Mouse (Mus musculus) adrenal gland, postnatal 10 days (tissue): ENCODE data around the gene Adcy5. TPM values are rescaled to one million over a fixed set of nuclear protein-coding genes. Genes with fewer than 3 reads are reported as not detected.

Source experiments
- DNase-seq: peaks from one replicate; pipeline ENCODE4 v3.0.0; 2021; ENCODE audit warnings: mixed read lengths
- total RNA-seq, 2 experiments: library from RNA; stranded (reverse); gene quantifications; 2 replicates each; pipeline ENCODE4 v1.2.3; 2021

Gene Adcy5
- total RNA-seq, 2 experiments from 2014 or later: 6.6 to 9.0 TPM

DNA sequence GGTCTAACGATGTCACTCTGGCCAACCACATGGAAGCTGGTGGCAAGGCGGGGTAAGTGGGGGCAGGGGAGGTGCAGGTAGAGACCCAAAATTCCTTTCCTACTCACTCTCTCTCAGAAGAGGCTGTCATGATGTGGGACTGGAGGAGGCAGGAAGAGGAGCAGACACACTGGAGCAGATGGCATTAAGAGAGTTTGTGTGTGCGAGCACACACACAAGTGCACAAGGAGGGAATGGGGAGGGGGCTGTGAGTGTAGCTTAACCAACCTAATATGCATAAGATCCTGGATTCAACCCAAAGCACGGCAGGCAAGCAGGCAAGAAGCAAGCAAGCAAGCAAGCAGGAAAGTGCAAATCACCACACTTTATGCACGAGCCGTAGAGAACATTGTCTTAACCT lies 116.3 kb downstream of the Adcy5 start:
- no peak for DNase-seq

DNA sequence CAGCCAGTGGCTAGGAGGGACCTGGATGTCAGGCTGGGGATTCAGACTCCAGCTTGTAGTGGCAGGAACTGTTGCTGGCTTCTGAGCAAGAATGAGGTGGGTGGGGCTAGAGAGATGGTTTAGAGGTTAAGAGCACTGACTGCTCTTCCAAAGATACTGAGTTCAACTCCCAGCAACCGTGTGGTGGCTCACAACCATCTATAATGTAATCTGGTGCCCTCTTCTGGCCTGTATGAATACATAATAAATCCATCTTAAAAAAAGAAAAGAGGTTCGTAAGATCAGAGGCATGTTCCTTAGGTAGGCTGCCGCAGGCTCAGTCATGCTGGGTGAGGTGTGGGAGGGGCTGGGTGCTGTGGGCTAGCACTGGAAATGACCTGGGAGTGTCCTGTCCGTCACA lies 116.9 kb downstream of the Adcy5 start:
- DNase-seq: no peak

DNA sequence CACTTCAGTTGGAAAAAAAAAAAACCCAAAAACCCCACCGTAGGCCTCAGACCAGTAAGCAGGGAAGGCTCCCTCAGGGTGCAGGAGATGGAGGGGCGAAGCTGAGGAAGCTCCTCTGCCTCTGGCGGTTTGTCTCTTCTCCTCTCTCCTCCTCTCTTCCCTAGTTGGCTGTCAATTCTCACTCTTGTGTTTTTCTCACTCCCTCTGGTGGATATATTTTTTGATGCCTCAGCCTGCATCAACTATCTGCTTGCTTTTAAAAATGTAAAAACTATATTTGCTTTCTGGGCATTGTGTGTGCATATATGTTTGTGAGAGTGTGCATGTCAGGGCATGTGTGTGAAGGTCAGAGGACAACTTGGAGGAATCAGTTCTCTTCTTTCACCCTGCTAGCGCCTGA lies 117.7 kb downstream of the Adcy5 start:
- no peak for DNase-seq

DNA sequence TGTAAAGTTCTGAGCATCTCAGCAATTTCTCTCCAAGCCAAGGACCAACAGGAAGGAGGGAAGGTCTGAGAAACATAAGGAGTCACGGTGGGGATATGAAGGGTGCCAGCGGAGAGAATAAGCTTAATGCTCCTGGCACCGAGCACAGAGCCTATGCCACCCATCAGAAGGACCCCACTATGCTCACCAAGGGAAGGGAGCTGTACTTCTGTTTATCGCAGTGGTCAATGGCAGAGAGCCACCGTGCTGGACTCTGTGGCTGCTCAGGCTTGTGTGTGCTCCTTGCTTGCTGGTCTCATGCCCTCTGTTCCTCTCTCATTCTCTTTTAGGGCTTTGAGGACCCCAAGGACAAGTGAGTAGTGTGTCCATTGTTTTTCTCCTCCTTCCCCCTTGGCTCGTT lies 123.5 kb downstream of the Adcy5 start:
- DNase-seq: no peak

DNA sequence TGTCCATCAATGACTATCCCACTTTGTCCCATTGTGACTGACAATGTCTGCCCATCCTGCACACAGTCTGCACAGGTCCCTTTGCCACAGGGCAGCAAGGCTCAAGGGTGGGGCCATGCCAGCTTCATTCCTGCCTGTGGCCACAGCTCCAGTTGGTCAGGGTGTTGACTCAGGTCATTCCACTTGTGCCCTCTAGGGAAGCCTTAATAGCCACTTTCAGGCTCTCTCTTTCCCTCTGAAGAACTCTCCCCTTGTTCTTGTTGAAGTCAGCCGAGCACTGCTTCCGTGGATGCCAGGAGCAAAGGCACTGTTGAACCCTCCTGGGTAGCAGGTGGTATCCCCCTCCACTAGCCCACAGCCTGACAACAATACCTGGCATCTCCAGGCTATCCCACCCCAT lies 127.8 kb downstream of the Adcy5 start:
- DNase-seq: no peak

DNA sequence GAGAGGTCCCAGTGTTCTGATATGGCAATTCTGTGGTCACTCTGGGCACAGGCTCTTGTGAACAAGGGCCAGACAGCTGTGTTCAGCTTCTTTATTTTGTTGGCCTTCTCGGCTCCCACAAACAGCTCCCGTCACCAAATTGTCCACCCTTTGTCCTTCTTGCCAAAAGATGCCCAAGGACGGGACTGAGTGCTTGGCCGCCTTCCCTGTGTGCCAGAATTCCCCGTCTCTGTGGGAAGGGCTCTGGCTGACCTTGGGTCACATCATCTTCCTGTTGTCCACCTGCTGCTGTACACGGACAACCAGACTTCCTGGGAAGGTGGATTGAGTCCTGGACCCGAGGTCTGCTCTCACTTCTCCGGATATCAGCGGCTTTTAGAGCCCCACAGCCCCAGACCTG lies 131.1 kb downstream of the Adcy5 start:
- DNase-seq: peak; percentile 22

DNA sequence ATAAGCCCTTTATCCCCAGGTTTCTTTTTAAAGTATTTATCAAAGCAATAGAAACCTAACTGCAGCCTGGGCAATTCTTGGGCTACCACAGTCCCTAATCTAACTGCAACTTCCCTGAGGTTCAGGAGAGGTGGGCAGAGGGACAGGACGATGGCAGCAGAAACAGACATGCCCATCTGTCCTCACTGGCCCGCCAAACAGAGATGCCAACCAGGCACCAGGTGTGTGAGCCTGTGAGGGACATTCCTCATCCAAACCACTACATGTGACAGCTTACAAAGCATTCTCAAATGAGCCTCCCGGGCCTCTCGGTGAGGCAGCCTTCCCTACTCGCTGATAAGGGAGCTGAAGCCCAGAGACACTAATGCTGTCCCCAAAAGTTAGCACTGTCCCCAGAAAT lies 132.6 kb downstream of the Adcy5 start:
- no peak for DNase-seq

DNA sequence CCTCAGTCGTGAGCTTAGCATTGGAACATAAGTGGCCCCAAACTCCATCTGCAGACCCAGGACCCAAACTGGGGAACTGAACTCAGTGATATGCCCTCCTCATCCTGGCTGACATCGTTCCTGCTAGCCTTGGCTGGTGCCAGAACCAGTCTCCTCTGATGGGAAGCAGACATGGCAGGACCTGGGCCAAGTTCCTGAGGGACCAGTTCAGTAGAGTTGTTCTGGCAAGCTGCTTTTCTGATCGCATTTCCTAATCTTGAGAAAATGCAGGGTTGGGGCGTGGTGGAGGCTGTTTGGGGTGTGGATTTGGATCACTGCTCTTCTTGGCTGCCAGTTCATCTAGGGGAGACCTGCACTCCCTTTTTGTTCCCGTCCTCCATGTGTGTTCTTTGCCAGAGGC lies 143.1 kb downstream of the Adcy5 start:
- DNase-seq: peak; percentile 15

DNA sequence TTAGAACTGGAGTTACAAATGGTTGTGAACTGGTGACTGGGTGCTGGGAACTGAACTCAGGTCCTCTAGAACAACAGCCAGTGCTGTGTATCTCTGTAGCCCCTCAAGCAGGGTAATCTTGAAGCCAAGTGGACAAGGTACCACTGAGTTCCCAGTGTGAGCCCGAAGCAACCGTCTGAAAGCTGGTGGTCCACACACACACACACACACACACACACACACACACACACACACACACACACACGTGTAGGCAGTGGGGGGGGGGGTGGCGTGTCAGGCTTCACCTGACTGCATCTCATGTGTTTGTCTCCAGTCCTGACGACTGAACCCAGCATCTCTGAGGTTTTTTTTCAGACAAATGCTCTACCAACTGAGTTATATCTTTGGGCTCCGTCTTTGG lies 145.5 kb downstream of the Adcy5 start:
- DNase-seq: no peak

DNA sequence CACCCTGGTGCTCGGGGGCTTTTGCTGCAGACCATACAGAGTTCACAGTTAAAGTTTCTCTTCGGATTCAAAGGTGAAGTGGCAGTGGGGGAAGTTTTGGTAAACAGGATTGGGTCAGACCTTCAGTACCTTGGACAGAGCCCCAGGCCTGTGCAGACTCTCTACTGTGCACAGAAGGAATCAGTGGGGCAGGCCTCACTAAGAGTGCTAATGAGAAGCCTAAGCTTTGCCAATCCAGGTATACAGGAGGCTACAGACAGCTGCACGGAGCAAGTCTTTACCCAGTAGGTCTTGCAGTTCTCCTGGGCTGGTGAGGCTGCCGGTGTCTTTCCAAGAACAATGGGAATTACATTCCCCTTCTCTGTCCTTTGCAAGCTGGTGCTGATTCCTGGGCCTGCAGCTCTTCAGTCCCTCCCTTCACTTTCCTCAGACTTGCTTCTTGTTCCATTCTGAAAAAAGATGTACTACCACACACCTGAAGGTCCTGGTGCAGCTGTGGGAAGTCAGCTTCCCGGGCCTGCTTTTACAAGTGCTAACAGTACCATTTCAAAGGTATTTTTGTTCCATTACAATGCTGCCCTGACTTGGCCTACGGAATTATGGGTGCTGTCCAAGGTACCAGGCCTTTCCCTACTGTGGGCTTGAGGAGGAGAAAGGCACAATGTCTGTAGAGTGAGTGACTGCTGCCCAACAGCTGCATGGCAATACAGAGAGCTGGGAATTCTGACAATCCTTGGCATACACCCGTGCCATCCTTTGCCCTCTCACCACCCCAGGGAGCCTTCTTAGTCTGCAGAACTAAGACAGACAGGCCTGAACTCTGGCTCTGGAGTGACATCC lies 148.0 kb downstream of the Adcy5 start:
- peak; percentile 58 for DNase-seq

DNA sequence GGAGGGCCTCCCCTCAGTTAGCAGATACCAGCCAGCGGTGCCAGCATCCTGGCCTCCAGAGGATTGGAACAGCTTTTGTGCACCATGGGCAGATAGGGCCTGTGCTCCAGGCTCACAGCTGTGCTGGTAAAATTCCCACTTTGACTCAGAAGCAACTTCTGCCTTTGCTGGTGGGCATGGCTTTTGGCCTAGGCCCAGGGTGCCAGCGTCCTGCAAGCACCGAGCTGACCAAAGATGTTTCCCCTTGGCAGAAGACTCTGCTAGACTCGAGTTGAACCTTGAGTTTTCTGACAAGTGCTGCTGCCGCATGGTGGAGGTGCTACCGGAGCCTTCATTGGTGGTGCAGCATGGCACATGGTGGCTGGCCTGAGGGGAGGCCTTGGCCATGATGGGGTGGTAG lies 149.0 kb downstream of the Adcy5 start:
- DNase-seq: no peak

DNA sequence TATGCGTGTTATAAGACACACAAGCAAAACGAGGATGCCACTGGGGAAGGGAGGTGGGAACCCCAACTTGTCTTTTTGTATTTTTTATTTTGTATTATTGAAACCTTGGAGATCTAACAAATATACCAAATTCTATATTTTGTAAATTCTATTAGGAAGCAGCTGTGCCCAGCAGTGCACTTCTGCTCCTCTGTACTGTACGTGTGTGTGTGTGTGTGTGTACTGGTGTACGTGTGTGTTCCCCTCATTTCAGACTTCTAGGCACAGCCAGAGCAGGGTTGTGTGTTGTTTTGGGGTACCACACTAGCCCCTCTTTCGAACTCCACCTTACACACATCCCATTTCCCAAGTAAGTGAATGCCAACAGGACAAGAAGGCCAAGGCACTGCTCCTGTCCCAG lies 149.7 kb downstream of the Adcy5 start:
- DNase-seq: no peak

DNA sequence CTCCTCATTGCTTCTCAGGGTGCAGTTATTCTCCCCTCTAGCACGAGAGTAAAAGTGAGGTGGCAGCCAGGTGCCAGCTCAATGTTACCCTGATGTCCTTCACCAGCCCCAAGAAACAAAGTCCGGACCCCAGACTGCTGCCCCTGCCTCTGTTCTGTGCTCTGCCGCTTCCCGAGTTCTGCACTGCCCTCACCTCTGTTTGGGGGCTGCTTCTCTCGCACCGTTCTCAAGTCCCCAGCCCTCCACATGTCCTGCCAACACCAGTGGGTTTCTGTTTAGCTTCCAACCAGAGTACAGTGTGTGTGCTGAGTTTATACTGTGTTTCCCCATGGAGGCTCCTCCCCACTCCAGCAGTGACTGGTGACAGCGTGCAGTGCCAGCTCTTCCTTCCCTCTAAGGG lies 150.5 kb downstream of the Adcy5 start:
- no peak for DNase-seq

DNA sequence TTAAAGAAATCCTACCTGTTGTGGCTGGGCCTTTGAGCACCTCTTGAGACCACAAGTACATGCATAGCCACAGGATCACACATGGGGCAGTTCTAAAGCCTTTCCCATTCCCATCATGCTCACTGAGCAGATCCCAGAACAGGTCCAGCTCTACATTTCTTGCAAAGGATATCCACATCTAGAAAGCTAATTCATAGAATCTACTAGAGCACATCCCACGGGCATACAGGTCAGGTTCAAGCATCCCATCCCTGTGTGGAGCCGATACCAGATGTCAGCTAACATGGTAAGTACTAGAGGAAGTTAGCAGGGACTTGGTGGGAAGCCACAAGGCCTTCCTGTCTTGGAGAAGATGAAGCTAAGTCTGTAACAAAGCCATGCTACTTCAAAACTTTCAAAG lies 152.0 kb downstream of the Adcy5 start:
- DNase-seq: no peak

DNA sequence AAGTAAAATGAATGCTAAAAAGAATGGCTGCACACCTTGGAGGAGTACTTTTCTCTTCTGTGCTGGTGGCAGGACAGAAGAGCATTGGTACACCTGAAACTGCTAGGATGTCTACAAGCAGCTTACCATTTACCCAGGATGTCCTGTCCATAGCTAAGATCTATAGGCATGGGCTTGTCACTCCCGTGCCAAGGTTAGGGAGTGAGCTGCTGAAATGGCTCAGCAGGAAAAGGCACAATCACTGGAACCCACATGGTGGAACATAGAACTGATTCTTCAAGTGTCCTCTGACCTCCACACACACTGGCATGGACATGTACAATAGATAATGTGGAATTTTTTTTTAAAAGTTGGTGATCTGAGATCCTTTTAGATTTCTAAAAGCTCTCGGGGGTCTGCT lies 152.7 kb downstream of the Adcy5 start:
- no peak for DNase-seq

DNA sequence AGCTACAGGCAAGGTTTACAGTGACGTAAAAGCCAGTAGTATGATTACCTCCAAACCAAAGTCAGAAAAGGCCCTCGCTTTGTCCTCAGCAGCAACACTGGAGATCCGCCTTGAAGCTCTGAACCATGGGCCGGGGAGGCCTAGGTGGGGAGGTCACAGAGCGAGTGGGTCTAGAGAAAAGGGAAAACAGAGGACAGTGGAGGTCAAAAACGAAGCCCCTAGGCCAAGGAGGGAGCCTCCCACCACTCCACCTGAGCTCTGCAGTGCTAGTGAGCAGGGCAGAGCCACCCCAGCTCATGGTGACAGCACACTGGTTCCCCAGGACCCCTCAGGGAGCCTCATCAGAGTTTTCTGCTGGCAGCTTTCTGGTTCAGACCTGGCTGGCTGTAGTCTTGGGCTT lies 153.3 kb downstream of the Adcy5 start:
- DNase-seq: no peak

DNA sequence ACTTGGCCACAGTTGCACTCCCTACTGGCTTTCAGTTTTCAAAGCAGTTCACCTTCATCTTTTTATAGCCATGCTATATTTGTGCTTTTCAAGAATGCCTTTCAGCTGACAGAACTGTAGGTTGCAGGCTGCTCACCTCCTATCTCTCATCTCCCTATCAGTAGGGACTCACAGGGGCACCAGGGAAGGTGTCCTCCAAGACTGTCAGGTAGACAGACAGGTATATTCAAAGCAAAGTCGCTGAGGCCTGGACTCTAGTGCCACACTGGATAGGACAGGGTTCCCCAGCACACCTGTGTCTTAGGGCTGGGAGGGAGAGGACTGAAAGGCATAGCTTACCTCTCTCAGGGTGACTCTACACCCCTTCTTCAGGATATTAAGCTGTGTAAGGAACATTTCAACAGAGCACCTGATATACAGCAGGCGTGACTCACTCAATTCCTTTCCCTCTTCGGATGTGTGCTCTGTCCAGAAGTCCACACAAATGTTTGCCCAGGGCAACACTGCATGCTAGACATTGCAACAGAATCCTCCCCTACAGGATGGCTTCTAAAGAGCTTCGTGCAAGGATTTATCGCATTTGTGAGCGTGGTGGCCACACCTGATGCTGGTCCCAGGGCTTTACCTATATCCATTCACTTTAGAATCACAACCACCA lies 153.9 kb downstream of the Adcy5 start:
- DNase-seq: no peak

DNA sequence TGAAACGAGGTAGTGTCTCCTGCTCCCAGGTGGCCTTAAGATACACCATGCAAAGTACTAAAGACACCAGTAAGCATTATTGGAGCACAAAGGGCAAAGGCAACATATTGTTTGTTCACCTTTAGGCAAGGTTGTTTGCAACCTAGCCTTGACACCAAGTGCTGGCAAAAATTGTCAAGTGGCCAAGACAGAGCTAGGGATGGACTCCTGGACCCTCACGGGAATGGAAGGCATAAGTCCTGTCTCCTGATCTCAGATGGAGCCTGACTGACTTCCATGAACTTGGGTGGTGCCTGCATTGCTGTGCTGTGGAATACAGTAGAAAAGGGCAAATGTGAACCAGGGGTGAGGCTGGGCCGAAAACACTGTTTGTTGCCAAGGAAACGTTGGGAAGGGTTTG lies 155.0 kb downstream of the Adcy5 start:
- no peak for DNase-seq

DNA sequence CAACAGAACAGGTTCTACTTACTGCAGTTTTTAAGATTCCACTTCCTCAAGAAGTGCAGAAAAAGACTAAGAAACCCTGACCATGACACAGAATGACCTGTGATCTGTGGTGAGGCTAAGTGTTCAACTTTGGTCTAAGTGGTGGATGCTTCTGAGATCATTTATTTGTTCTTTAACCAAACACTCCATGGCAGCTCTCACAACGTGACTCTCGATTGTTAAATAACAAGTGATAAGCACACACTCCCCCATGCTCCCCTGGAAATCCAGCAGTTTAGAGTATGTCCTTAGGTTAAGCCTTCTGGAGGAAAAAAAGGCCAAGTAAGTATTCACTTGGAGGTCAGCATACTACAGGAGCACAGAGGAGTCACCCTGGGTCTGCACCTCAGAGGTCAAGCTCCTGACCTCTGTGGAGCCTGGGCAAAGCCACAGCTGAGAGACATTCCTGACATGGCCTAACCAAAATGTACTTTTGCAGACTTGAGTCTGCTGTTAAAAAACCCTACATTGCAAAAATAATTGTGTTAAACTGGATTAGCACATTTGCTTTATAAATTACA lies 156.0 kb downstream of the Adcy5 start:
- DNase-seq: no peak

DNA sequence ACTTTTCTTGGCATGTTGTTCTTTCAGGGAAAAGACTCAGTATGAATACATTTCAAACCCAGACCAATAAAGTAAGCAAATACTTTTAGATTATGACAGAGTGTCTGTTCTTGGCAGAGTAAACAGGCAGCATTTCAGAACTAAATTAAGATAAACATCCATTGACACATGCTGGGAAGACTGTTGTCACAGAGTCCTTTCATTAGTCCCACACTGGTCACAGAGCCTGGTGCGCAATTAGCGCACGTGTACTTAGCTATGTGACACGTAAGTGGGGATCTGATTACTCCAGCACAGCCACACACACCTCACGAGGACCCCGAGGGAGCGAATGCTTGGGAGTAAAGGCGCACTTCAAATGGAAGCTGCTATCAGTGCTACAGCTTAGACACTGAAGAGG lies 156.9 kb downstream of the Adcy5 start:
- no peak for DNase-seq

DNA sequence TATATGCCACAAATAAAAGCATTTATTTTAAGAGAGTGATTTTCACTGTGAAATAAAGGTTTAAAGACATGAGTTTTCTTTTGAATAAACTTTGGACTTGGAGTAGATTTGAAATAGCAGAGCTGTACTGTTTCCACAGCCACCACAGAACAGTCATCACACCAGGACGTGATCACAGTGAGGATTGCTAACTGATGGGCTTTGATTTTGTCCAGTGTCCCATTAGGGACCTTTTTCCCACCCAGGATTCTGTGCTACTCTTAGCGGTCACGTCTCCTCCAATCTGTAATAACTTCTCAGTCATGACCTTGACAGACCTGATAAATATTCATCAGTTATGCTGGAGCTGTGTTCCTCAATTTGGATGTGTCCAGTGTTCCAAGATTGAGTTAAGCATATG lies 160.8 kb downstream of the Adcy5 start:
- DNase-seq: no peak

DNA sequence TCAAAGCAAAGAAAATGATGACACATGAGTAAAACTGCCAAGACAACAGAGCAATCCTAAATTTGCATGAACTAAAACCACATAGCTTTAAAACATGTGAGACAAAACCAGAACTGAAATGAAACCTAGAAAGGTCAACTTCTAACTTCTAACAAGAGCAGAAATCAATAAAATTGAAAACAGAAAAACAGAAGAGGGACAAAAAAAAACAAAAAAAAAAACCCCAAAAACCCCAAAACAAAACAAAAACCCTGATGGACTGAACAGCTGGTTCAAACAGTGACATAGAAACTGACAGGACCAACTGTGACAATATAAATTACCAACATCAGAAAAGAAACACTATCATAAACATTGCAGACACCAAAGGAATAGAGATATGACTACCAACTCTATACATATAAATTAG lies 162.2 kb downstream of the Adcy5 start:
- no peak for DNase-seq

DNA sequence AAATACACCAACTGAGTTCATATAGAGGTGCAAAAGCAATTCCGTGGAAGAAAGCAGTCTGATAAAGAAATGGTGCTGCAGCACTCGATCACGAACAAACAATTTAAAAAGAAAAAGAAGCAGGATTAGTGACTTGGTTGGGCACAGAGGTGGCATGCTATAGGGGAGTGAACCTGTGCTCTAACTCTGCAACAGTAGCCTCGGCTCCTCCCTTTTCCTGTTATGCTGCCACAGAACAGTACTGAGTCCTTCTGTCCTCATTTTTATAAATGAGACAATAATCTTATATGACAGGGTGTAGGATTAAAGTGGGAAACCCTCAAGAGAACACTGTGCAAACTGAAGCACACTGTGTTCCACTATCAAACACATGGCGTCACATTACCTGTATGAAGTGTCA lies 162.8 kb downstream of the Adcy5 start:
- no peak for DNase-seq

DNA sequence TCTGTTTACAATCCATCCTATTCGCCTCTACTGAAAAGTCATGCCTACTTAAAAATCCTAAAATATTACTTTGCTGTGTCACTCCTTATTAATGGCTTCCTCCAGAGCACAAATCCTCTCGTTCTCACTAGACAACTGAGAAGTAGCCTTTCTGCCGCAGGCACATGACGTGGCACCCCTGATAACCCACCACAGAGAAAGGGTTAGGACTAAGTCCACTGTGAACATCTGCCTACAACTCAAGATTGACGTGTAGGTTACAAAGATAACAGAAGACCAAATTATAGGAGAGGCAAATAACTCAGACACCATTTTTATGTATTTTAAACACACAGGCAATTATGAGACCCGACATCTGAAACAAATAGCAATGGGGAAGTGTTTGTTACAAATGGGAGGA lies 163.7 kb downstream of the Adcy5 start:
- no peak for DNase-seq
